Mouse (Mus musculus): ENCODE measurements around the gene Fam20c.

- TF ChIP-seq CTCF (IDR thresholded peaks at IDR 0.05; ENCODE audit: borderline replicate concordance, insufficient read depth, low read length) (no peak), POLR2A (IDR thresholded peaks at IDR 0.05; ENCODE audit: low read depth, low read length) (no peak)
Measured at GRCm38 (mm10) chr5:138730863-138731262, 23.5 kb upstream of the Fam20c start.
